Mouse (Mus musculus): ENCODE measurements at regions not wholly inside any gene's neighbourhood (a gene's known extent, or its start where the extent isn't known, plus 50 kb on each side); places are given as distances from the start of the nearest gene placed in this dataset.
A peak's percentile ranks its signal among the peaks of the same experiment; 100 is the strongest.

GRCm38 (mm10) chr5:73817180-73817579 lies 166.0 kb downstream of the Spata18 start:
- Histone ChIP-seq H3K27ac (replicated peaks; ENCODE audit: insufficient read depth, low read depth, low read length) (no peak overlapping the region), H3K27me3 (ENCODE audit: control insufficient read depth, insufficient read depth, low read length) (no peaks in the 10 kb centered on the region), H3K4me1 (ENCODE audit: control insufficient read depth, insufficient read depth, low read length) (no peaks in the 10 kb centered on the region), H3K9ac (ENCODE audit: low read depth, low read length) (no peak overlapping the region), H3K79me2 (ENCODE audit: control insufficient read depth, insufficient read depth, low read length) (no peaks in the 10 kb centered on the region), H3K36me3 (ENCODE audit: control insufficient read depth, insufficient read depth, low read length) (no peaks in the 10 kb centered on the region), H3K4me3 (ENCODE audit: insufficient read depth, low read depth, low read length) (no peak overlapping the region)
- WGBS: 95% methylated on average over 1 of the region's 1 CpGs
- no peak for DNase-seq (ENCODE audit: extremely low read depth, low read depth, low spot score)
- TF ChIP-seq CTCF (IDR thresholded peaks at IDR 0.05; ENCODE audit: low read depth, low read length) (no peak), POLR2A (IDR thresholded peaks at IDR 0.05; ENCODE audit: extremely low read depth, insufficient read depth, low read length) (no peak)

GRCm38 (mm10) chr5:73821956-73822545 lies 170.9 kb downstream of the Spata18 start:
- Histone ChIP-seq H3K36me3 (ENCODE audit: control insufficient read depth, insufficient read depth, low read length) (no peaks in the 10 kb centered on the region), H3K27ac (replicated peaks; ENCODE audit: insufficient read depth, low read depth, low read length) (no peak overlapping the region), H3K9ac (ENCODE audit: low read depth, low read length) (no peak overlapping the region), H3K4me3 (ENCODE audit: insufficient read depth, low read depth, low read length) (no peak overlapping the region), H3K79me2 (ENCODE audit: control insufficient read depth, insufficient read depth, low read length) (no peaks in the 10 kb centered on the region), H3K27me3 (ENCODE audit: control insufficient read depth, insufficient read depth, low read length) (no peaks in the 10 kb centered on the region), H3K4me1 (ENCODE audit: control insufficient read depth, insufficient read depth, low read length) (no peaks in the 10 kb centered on the region)
- DNase-seq (ENCODE audit: extremely low read depth, low read depth, low spot score): no peak
- TF ChIP-seq CTCF (IDR thresholded peaks at IDR 0.05; ENCODE audit: low read depth, low read length) (no peak), POLR2A (IDR thresholded peaks at IDR 0.05; ENCODE audit: extremely low read depth, insufficient read depth, low read length) (no peak)
- WGBS: 81% methylated on average over 19 of the region's 19 CpGs

GRCm38 (mm10) chr5:73823421-73823820 lies 172.2 kb downstream of the Spata18 start:
- DNase-seq (ENCODE audit: extremely low read depth, low read depth, low spot score): no peak
- no peaks in the 10 kb centered on the region for H3K27me3 ChIP-seq (ENCODE audit: control insufficient read depth, insufficient read depth, low read length)
- TF ChIP-seq CTCF (IDR thresholded peaks at IDR 0.05; ENCODE audit: low read depth, low read length) (no peak), POLR2A (IDR thresholded peaks at IDR 0.05; ENCODE audit: extremely low read depth, insufficient read depth, low read length) (no peak)

GRCm38 (mm10) chr5:73826941-73827340 lies 175.8 kb downstream of the Spata18 start:
- Histone ChIP-seq H3K4me3 (ENCODE audit: insufficient read depth, low read depth, low read length) (no peak overlapping the region), H3K27ac (replicated peaks; ENCODE audit: insufficient read depth, low read depth, low read length) (no peak overlapping the region), H3K9ac (ENCODE audit: low read depth, low read length) (no peak overlapping the region), H3K36me3 (ENCODE audit: control insufficient read depth, insufficient read depth, low read length) (no peaks in the 10 kb centered on the region), H3K27me3 (ENCODE audit: control insufficient read depth, insufficient read depth, low read length) (no peaks in the 10 kb centered on the region), H3K4me1 (ENCODE audit: control insufficient read depth, insufficient read depth, low read length) (no peaks in the 10 kb centered on the region), H3K79me2 (ENCODE audit: control insufficient read depth, insufficient read depth, low read length) (no peaks in the 10 kb centered on the region)
- no peak for TF ChIP-seq CTCF (IDR thresholded peaks at IDR 0.05; ENCODE audit: low read depth, low read length)
- no peak for TF ChIP-seq POLR2A (IDR thresholded peaks at IDR 0.05; ENCODE audit: extremely low read depth, insufficient read depth, low read length)
- no peak for DNase-seq (ENCODE audit: extremely low read depth, low read depth, low spot score)
- 89% methylated on average over 4 of the region's 4 CpGs for WGBS

More at GRCm38 (mm10) chr5:73823421-73823820, 172.2 kb downstream of the Spata18 start:
- H3K4me1 ChIP-seq (ENCODE audit: control insufficient read depth, insufficient read depth, low read length): no peaks in the 10 kb centered on the region
- H3K79me2 ChIP-seq (ENCODE audit: control insufficient read depth, insufficient read depth, low read length): no peaks in the 10 kb centered on the region
- no peaks in the 10 kb centered on the region for H3K36me3 ChIP-seq (ENCODE audit: control insufficient read depth, insufficient read depth, low read length)
- no peak overlapping the region for H3K4me3 ChIP-seq (ENCODE audit: insufficient read depth, low read depth, low read length)
- 77% methylated on average over 5 of the region's 5 CpGs for WGBS
- H3K9ac ChIP-seq (ENCODE audit: low read depth, low read length): no peak overlapping the region
- no peak overlapping the region for H3K27ac ChIP-seq (replicated peaks; ENCODE audit: insufficient read depth, low read depth, low read length)

- no peak overlapping the region for H3K9ac ChIP-seq (ENCODE audit: low read depth, low read length)
- H3K27ac ChIP-seq (replicated peaks; ENCODE audit: insufficient read depth, low read depth, low read length): no peak overlapping the region
- no peaks in the 10 kb centered on the region for H3K36me3 ChIP-seq (ENCODE audit: control insufficient read depth, insufficient read depth, low read length)
- TF ChIP-seq CTCF (IDR thresholded peaks at IDR 0.05; ENCODE audit: low read depth, low read length): no peak
- no peak for TF ChIP-seq POLR2A (IDR thresholded peaks at IDR 0.05; ENCODE audit: extremely low read depth, insufficient read depth, low read length)
- H3K4me3 ChIP-seq (ENCODE audit: insufficient read depth, low read depth, low read length): no peak overlapping the region
- H3K27me3 ChIP-seq (ENCODE audit: control insufficient read depth, insufficient read depth, low read length): no peaks in the 10 kb centered on the region
- 87% methylated on average over 1 of the region's 1 CpGs for WGBS
- peak; percentile 55 for DNase-seq (ENCODE audit: extremely low read depth, low read depth, low spot score)
- no peaks in the 10 kb centered on the region for H3K4me1 ChIP-seq (ENCODE audit: control insufficient read depth, insufficient read depth, low read length)
- H3K79me2 ChIP-seq (ENCODE audit: control insufficient read depth, insufficient read depth, low read length): no peaks in the 10 kb centered on the region
These were observed 182.5 kb downstream of the Spata18 start for GRCm38 (mm10) chr5:73833721-73834120.

- Histone ChIP-seq H3K4me1 (ENCODE audit: control insufficient read depth, insufficient read depth, low read length) (no peaks in the 10 kb centered on the region), H3K27ac (replicated peaks; ENCODE audit: insufficient read depth, low read depth, low read length) (no peak overlapping the region), H3K27me3 (ENCODE audit: control insufficient read depth, insufficient read depth, low read length) (no peaks in the 10 kb centered on the region; the same call in 1 of the 2 replicates), H3K4me3 (ENCODE audit: insufficient read depth, low read depth, low read length) (no peak overlapping the region), H3K79me2 (ENCODE audit: control insufficient read depth, insufficient read depth, low read length) (no peaks in the 10 kb centered on the region), H3K36me3 (ENCODE audit: control insufficient read depth, insufficient read depth, low read length) (no peaks in the 10 kb centered on the region), H3K9ac (ENCODE audit: low read depth, low read length) (no peak overlapping the region)
- WGBS: 93% methylated on average over 3 of the region's 3 CpGs
- TF ChIP-seq POLR2A (IDR thresholded peaks at IDR 0.05; ENCODE audit: extremely low read depth, insufficient read depth, low read length) (no peak), CTCF (IDR thresholded peaks at IDR 0.05; ENCODE audit: low read depth, low read length) (no peak)
- no peak for DNase-seq (ENCODE audit: extremely low read depth, low read depth, low spot score)
These were observed 192.6 kb downstream of the Spata18 start for GRCm38 (mm10) chr5:73843776-73844175.

Measured in liver, adult 2 months (tissue).